Mouse (Mus musculus) embryo, embryonic 11 days (tissue): ENCODE data around the gene Spag5.

Experiments
- DNase-seq: peaks from one replicate; pipeline ENCODE4 v3.0.0-alpha.2; 2015

Spag5 gene

GRCm38 (mm10) chr11:78301357-78302084 lies at the start of gene Spag5:
Spag5 (plus strand) TSS chr11:78301529.
- peak; percentile 96 for DNase-seq

- DNase-seq = no peak
These were observed 44.7 kb upstream of the Spag5 start for GRCm38 (mm10) chr11:78256618-78257017.

GRCm38 (mm10) chr11:78260489-78261258 lies 40.7 kb upstream of the Spag5 start:
- no peak for DNase-seq

- peak; percentile 98 for DNase-seq
These were observed 39.7 kb upstream of the Spag5 start, which contains the start of gene 2610507B11Rik for GRCm38 (mm10) chr11:78261380-78262352. 2610507B11Rik (plus strand) TSS chr11:78261752.

- DNase-seq = peak; percentile 82
These were observed 38.8 kb upstream of the Spag5 start for GRCm38 (mm10) chr11:78262550-78262949.

GRCm38 (mm10) chr11:78265571-78265970 lies 35.8 kb upstream of the Spag5 start:
- no peak for DNase-seq

GRCm38 (mm10) chr11:78271986-78272385 lies 29.3 kb upstream of the Spag5 start:
- no peak for DNase-seq

GRCm38 (mm10) chr11:78275596-78275995 lies 25.7 kb upstream of the Spag5 start:
- no peak for DNase-seq

GRCm38 (mm10) chr11:78276169-78276568 lies 25.2 kb upstream of the Spag5 start:
- peak; percentile 5 for DNase-seq

- DNase-seq = no peak
These were observed 22.5 kb upstream of the Spag5 start for GRCm38 (mm10) chr11:78278853-78279252.

- no peak for DNase-seq
These were observed 21.7 kb upstream of the Spag5 start for GRCm38 (mm10) chr11:78279586-78279985.

- no peak for DNase-seq
These were observed 12.1 kb upstream of the Spag5 start for GRCm38 (mm10) chr11:78289146-78289763.

- no peak for DNase-seq
These were observed 10.7 kb upstream of the Spag5 start, which contains the start of gene BC030499 for GRCm38 (mm10) chr11:78290654-78291053. BC030499 (plus strand) TSS chr11:78290841.

- DNase-seq = no peak
These were observed 6.7 kb upstream of the Spag5 start for GRCm38 (mm10) chr11:78294585-78294984.

- no peak for DNase-seq
These were observed 412 bp upstream of the Spag5 start for GRCm38 (mm10) chr11:78300917-78301316.

- no peak for DNase-seq
These were observed 3.9 kb downstream of the Spag5 start for GRCm38 (mm10) chr11:78305272-78305671.

- DNase-seq = no peak
These were observed 9.7 kb downstream of the Spag5 start for GRCm38 (mm10) chr11:78310861-78311511.

- DNase-seq = no peak
These were observed 12.3 kb downstream of the Spag5 start for GRCm38 (mm10) chr11:78313662-78314061.

- DNase-seq = no peak
These were observed 17.1 kb downstream of the Spag5 start for GRCm38 (mm10) chr11:78318411-78318810.

GRCm38 (mm10) chr11:78322076-78322831 lies 20.9 kb downstream of the Spag5 start:
- DNase-seq = no peak

GRCm38 (mm10) chr11:78322860-78323259 lies 21.5 kb downstream of the Spag5 start, which contains the start of gene Aldoc:
Aldoc (plus strand) TSS chr11:78322968.
- peak; percentile 87 for DNase-seq
